Mouse (Mus musculus): ENCODE data around the gene Vmn1r1. TPM values are rescaled to one million over a fixed set of nuclear protein-coding genes. Genes with fewer than 3 reads are reported as not detected.
"Not testable (repeated sequence)": the region's sequence is repeated elsewhere in the genome, so short reads cannot be mapped to it uniquely, and the experiment has no call there.

Gene Vmn1r1
- polyA plus RNA-seq (2012; rRNA removed): not detected in 2 replicates

DNA sequence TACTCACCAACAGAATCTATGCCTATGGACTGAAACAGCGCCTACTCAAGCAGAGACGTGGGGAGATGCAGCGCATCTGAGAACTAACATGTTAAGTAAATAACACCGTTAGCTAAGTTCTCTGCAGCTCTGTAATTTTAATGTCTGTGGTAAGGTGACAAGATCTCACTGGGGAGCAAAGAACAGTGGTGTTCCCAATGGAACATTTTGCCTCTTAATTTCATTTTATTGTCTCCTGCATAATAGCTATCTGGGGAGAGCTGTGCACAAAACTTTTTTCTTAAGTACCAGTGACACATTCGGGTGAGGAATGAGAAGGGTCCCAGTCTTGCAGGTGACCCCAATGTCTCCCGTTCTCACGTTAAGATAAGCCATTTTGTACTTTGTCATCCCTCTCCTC, at the start of gene Vmn1r1:
Gene Vmn1r1, minus strand, starts transcription at position 101 of the 400 bp plus-strand sequence.
- no peak for DNase-seq (ENCODE audit: low read depth)

DNA sequence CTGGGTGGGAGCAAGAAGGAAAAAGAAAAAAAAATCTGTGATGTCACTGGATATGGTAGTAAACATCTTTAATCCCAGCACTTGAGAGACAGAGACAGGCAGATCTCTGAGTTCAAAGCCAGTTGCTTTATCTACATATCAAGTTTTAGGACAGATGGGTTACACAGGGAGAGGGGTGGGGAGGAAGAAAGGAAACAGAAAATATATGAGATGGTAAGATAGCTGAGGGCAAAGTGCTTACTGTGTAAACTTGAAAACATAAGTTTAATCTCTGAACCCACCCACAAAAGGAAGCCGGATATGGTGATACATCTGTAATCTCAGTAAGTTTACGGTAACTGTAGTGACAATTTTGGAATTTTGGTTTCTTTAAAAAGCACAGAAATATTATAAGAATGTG, 46.0 kb upstream of the Vmn1r1 start:
- DNase-seq (ENCODE audit: low read depth): no peak

DNA sequence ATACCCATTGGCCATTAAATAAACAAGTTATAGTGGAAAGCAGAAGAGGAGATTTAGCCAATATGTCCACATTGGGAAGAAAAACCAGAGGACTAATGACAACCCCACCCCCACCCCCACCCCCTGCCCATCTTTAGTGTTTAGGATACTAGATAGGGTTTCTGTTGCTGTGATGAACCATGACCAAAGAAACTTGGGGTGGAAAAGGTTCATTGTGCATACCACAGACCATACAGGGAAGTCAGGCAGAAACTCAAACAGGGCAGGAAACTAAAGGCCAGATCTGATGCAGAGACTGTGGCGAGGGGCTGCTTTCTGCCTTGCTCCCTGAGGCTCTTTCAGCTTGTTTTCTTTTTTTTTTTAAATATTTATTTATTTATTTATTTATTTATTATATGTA, 28.3 kb upstream of the Vmn1r1 start:
- no peak for DNase-seq (ENCODE audit: low read depth)

DNA sequence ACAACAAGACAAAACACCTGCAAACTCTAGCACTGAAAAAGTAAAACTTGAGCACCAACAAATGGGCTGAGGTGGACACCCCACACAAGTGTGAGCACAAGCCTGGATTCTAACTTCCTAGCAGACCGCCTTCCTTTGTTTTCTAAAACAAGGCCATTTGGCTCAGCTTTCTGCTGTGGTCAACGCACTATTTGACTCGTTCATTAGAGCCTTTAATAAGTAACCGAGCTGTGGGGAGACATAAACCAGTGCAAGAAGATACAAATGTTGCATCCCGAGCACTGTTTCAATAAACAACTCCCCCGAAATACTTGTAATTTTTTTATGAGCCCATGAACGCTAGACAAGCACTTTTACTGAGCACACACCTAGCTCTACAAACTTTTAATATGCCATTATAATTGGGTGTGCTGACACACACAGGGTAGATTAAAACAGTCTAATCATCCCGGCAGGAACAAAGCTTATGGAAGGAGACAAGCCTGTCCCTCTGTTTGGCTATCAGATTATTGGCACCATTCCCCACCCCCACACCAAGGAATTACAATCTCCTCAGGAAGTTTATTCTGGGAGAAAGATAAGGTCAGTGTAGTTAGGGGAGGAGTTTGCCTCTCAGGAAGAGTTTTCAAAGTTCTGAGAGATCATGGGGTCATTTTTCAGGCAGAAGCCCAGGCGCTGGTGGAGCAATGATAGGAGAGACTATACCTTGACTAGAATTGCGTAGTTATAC, 27.7 kb upstream of the Vmn1r1 start:
- DNase-seq (ENCODE audit: low read depth): no peak

DNA sequence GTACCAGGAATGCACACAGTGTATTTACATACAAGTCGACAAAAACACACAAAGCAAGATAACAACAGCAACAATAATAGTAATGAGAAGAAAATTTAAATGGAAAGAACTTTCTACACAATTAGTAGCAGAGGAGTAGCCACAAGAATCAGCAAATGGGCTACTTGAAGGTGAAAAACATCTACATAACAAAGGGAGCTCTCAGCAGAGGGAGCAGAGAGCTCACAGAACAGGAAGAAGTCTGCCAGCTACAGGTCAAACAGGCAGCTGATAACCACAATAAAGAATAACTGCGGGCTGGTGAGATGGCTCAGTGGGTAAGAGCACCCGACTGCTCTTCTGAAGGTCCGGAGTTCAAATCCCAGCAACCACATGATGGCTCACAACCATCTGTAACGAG, 26.9 kb upstream of the Vmn1r1 start:
- no peak for DNase-seq (ENCODE audit: low read depth)

DNA sequence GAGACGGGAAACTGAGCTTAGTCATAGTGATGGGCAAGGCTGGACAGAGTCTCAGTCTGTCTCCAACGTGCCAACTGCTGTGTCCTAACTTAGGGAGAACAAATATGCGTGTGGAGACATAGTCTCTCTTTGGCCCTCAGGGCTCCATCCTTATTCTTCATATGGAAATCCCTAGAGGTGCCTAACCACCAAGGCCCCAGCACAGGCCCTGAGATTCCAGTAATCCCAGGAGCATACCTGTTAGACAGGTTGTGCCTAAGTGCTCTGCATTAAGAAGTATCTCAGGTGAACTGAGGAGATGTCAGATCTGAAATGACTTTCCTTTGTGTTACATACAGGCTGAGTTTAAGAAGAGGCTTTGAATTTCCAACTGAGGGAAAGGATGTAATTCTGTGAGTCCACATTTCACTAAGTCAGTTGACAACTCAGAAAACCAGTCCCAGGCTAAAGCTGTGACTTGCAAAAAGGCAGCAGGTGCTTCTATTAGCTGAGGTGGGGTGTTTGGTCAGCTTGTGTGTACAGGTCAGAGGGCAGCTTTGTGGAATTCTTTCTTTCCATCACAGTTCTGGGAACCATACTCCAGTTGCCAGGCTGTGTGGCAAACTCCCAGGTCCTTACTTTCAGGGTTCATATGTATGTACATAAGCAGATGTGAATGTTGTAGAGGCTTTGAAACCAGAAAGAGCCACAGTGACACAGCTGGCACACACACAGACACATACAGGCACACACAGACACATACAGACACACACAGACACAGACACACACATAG, 25.6 kb upstream of the Vmn1r1 start:
- DNase-seq (ENCODE audit: low read depth): peak; percentile 45

DNA sequence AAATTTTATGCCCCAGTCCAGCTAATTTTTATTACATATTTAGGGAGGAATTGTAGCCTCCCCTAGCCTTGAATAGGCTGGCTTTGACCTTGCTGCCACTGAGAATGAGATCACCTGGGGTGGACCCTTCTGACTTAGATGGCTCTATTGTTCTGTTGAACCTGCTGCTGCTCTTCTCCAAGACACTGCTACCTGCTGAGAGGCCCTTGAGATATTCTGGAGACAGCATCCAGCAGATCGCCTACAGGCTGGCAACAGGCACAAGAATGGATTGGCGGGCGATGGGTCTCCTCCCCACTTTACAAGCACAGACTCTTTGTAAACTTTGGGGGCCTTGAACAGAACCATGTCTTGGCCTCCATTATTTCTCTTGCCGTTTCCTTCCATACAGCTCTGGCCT, 18.2 kb upstream of the Vmn1r1 start:
- not testable (repeated sequence) for DNase-seq (ENCODE audit: low read depth)

DNA sequence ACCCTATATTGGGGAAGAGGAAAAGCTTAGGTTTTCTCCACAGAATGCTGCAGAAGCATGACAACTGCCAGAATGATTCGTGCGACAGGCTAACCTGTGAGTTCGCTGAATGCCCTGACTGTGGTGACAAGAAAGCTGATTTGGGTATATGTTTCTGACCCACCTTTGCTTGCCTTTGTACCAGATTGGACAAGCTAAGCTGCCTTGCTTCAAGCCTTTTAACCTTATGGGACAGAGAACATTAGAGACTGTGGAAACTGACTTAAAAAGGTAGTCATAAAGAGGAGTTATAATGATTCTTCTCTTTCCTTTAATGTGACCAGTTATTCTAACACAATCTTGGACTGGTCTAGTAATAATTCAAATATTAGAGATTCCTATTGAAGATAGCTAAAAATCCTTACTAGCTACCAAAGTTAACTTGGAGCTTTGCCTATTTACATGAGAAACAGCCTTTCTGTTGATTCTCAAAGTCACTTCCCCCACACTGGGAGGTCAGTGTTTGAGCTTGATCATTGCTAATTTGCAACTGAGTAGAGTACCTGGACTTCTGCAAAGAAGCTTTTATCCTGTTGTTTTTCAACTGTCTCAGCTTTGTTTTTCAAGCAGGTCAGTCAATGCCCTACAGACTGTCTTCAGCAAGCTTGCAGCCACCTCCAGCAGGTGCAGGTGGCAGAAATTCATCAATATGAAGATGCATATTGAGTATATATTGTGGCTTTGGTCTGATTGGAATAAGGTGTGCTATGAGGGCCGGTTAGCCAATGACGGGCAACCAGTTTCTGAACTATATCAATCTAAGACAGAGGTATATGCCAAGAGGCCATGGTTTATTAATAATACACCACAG, 17.4 kb upstream of the Vmn1r1 start:
- no peak for DNase-seq (ENCODE audit: low read depth)

DNA sequence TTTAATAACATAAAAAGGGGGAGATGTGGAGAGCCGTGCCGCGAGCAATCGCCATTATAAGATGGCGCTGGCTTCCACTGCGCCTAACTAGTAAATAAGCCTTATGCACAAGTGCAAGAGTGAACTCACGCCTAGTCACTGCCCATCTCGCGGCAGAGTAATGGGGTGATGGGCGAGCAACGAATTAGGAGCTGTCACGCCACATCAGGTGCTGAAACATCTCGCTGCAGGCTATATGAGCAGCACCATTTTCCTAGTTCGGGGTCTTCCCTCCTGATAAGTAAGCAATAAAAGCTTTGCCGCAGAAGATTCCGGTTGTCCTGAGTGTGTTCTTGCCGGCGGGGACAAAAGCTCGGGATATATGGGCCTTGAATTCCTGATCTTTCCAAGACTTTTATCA, 12.7 kb upstream of the Vmn1r1 start:
- not testable (repeated sequence) for DNase-seq (ENCODE audit: low read depth)

DNA sequence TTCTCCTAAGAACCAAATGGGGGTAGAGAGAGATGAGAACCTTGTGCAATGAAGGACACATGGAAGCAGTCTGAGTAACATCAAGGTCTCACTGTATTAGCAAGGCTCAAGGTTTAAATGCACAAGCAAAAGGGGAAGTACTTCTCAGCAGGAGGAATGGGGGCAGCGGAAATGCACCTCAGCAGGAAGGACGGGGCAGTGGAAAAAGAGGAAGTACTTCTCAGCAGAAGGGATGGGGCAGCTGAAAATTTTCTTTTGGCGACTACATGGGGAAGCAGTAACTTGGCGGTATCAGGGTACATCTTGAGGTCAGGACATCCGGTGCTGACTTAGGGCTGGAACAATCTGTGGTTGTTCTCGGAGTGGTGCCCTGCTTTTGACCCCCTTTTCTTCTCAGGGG, 5.9 kb upstream of the Vmn1r1 start:
- DNase-seq (ENCODE audit: low read depth): not testable (repeated sequence)

DNA sequence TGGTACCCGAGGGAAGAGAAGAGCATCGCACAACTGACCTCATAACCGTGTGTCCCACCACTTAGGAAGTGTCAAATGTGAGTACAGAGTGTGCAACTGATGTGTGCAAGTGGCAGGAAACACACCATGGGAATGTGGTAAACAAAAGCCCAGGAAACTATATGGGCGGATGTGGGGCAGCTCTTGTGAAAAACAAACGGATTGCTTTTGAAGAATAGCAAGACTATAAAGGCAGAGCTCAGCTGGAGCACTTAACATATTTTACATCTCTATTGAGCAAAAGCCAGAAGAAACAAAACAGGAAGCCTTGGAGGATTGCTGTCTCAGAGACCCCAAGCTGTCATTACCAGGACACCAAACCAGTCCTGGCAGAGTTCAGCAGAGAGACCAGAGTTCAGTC, 1.3 kb downstream of the Vmn1r1 start:
- DNase-seq (ENCODE audit: low read depth): no peak

DNA sequence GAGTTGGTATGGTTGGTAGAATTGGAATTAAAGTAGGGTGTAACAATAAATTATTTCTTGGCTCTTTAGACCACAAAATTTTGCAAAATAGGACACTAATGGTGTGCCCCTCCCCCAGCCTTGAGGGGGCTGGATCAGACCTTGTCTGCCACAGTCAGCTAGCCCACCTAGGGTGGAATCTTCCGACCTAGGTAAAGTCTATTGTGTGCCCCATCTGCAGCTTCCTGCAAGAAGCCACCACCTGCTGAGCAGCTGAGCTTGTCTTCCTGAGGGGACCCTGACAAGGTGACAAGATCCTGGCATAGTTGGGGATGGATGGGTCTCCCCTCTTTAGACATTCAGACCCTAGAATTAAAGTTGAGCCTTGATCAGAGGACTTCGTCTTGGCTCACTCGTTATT, 4.7 kb downstream of the Vmn1r1 start:
- DNase-seq (ENCODE audit: low read depth): no peak

DNA sequence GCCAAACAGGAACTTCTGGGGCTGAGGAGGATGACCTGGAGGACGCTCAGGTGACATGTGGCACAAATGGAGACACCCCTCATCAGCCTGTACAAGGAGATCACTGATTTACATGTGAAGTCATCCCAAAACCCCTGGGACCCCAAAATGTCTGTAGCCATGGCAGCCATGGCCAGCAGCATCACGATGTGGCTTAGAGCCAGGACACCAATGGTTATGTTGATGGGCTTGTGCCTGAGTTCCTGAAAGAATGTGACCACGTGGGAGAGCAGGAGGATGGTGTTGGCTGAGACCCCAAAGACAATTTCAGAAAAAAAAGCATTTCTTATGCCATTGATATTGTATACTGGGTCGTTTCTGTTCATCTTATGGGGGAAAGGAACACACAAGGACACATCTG, 6.6 kb downstream of the Vmn1r1 start:
- no peak for DNase-seq (ENCODE audit: low read depth)

DNA sequence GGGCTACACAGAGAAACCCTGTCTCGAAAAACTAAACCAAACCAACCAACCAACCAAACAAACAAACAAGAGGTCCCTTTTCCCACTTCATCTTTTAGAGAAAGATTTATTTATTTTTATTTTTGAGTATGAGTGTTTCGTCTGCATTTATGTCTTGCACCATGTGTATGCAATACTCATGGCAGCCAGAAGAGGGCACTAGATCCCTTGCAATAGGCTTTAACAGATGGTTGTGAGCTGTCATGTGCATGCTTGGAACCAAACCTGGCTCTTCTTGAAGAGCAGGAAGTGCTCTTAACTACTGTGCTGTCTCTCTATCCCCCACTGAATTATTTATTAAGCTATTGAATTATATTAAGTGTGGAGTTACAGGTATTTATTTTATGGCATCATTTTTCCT, 14.3 kb downstream of the Vmn1r1 start:
- DNase-seq (ENCODE audit: low read depth): no peak

DNA sequence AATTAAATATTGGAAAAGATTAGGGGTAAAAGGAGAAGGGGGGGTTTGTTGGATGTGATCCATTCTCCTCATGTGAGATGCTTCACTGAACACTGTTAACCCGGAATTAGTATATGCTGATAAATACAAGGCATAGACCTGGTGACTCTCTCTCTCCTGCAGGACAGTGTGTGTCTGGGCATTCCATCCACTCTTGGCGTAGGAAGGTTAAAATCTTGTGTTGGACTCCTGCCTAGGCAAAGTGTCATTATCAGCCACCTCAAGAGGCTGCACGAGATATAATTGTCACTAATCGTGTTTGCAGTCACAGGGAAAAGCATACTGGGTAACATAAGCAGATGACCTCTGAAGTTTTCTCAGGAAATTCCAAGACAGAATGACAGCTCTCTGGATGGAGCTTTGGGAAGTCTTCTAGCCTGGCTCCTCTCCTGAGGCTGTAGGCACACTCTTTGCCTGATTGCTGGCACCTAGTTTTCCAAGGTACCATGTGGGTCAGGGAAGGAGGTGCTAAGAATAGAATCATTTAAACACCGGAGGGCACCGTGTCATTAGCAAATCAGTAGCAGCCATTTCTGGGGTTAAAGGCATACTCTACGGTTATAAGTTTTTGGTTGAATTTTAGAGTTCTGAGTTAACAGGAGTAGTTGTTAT, 15.3 kb downstream of the Vmn1r1 start:
- no peak for DNase-seq (ENCODE audit: low read depth)

DNA sequence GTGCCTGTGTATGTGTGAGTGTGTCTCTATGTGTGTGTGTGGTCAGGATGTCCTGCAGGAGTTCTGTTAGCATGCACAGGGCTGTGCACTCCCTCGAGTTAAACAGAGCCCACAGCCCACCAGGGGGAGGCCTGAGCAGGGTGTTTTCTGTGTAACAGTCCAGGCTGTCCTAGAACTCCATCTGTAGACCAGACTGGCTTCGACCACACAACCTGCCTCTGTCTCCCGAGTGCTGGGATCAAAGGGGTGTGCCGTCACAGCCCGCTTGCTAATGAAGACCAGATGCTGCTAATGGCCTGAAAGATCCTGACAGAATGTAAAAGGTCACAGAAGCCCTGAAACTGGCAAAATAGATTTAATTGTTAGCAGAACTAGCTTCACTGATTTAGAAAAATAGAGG, 18.7 kb downstream of the Vmn1r1 start:
- no peak for DNase-seq (ENCODE audit: low read depth)

DNA sequence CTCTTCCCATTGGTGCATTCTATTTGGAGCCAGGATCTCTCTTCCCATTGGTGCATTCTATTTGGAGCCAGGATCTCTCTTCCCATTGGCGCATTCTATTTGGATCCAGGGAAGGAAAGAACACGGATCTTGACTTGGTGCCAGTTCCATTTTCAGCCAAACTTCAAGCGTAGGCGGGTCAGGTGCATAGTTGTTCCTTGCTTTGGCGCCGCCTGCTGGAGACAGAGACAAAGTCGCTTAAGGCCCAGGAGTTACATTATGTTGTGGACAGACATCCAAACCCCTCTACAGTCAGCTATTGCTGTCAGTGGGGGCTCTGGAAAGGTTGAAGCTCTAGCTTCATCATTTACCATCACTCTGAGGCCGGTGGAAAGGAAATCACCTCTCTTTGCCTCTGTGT, 21.0 kb downstream of the Vmn1r1 start:
- no peak for DNase-seq (ENCODE audit: low read depth)

DNA sequence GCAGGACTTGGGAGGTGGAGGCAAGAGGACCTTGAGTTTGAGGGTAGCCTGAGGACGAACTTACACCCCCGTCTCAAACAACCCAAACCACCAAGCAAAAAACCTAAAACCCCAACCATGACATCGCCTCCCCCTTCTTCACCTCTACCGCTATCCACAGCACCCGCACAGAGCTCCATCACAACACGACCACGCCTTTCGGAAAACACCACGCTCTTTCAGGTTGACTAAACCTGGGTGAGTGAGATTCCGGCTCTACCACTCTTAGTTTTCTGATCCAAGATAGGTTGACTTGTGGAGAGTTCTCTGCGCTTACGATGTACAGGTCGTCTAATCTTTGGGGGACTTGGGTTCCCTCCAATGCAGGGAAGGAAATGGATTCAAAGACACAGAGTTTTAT, 21.6 kb downstream of the Vmn1r1 start:
- DNase-seq (ENCODE audit: low read depth): no peak

DNA sequence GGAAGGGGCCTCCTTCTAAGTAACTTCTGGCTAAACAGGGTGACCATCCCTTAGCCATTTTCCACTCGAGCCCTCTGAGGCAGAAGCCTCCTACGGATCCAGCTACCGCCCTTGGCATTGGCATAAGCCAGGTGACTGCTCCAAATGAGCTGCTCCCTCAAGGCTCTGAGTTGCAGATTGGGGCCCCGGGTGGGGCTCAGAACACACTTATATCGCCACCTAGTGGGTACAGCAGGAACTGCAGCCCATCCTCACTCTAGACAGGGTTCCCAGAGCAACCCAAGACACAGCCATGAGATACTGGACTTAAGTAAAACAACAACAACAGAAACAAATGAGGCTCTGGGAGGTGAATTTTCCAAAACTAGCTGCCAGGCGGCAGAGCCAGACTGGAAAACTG, 23.9 kb downstream of the Vmn1r1 start:
- DNase-seq (ENCODE audit: low read depth): no peak

DNA sequence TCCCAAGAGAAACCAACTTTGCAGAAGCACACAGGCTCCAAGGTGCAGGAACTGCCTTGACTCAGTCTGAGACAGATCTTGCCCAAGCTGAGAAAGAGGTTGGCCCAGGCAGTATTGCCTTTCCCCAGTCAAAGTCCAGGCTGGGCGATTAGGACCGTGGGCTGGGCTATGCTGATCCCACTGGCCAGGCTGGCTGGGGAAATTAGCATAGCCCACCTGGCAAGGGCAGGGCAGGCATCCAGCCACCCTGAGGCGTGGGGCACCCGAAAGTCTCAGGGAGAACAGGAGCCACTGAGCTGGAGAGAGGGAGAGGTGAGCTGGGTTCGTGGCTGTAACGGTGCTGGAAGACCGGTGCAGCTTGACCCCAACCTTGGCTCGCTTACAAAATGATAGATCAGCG, 24.3 kb downstream of the Vmn1r1 start:
- no peak for DNase-seq (ENCODE audit: low read depth)

DNA sequence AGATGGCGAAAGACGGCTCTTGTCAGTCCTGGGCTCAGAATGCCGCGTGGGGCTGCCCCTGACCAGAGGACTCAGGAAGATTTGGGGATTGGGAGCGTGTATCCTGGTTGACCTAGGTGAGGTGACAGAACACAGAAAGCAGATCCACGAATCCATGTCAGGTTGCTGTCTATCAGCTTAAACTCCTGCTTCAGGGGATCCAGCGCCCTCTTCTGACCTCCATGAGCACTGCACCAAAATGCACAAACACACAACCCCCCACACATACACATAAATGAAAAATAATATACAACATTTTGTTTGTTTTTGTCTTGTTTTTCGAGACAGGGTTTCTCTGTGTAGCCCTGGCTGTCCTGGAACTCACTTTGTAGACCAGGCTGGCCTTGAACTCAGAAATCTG, 26.1 kb downstream of the Vmn1r1 start:
- no peak for DNase-seq (ENCODE audit: low read depth)
